In genomic region chr4:55144995-55145394, GRCm38 (mm10) we compare ENCODE assay signal across 17 mouse cellular contexts.
"Had no signal": no experiment of that assay in that cellular context is flagged by ENCODE, and none has a peak within 500 bp of the region (broad histone marks: within the 10 kb centered on the region; RNA-seq: fewer than 3 reads in every experiment).

No protein-coding gene starts in this region.

- H3K27ac ChIP-seq: liver, embryonic 13.5 days; midbrain, embryonic 13.5 days; neural tube, embryonic 12.5 days; neural tube, embryonic 15.5 days; stomach, postnatal 0 days had no signal

- H3K9ac ChIP-seq: liver, embryonic 13.5 days; midbrain, embryonic 13.5 days; neural tube, embryonic 12.5 days; neural tube, embryonic 15.5 days had no signal

- H3K27me3 ChIP-seq: liver, embryonic 13.5 days; midbrain, embryonic 13.5 days; neural tube, embryonic 12.5 days; neural tube, embryonic 15.5 days had no signal

- H3K4me3 ChIP-seq: liver, embryonic 13.5 days; midbrain, embryonic 13.5 days; neural tube, embryonic 12.5 days; neural tube, embryonic 15.5 days had no signal

- H3K4me2 ChIP-seq: liver, embryonic 13.5 days; midbrain, embryonic 13.5 days; neural tube, embryonic 12.5 days; neural tube, embryonic 15.5 days had no signal

- ATAC-seq: midbrain, embryonic 13.5 days had no signal

- H3K36me3 ChIP-seq: liver, embryonic 13.5 days; midbrain, embryonic 13.5 days; neural tube, embryonic 12.5 days; neural tube, embryonic 15.5 days had no signal

- DNase-seq: kidney, adult 9 months; kidney, postnatal 14 days; kidney, postnatal 4 days; liver, embryonic 13.5 days; lung, adult 2 months; lung, postnatal 14 days; lung, postnatal 4 days; right cerebral cortex, adult 18-20 months; right cerebral cortex, postnatal 14 days; right cerebral cortex, postnatal 4 days; thymus, adult 2 months; thymus, postnatal 14 days; thymus, postnatal 4 days had no signal

- H3K9me3 ChIP-seq: liver, embryonic 13.5 days; midbrain, embryonic 13.5 days; neural tube, embryonic 12.5 days; neural tube, embryonic 15.5 days had no signal
